Mouse (Mus musculus) limb, embryonic 13.5 days (tissue): ENCODE results near the gene Sarnp. TPM values are rescaled to one million over a fixed set of nuclear protein-coding genes. Genes with fewer than 3 reads are reported as not detected.
"Not testable (repeated sequence)": the region's sequence is repeated elsewhere in the genome, so short reads cannot be mapped to it uniquely, and the experiment has no call there.

Experiments used
- ATAC-seq: fragments of 200-750 bp; cut with Nextera tagmentation; 2 replicates; pipeline ENCODE4 v1.8.0; 2017; ENCODE audit warnings: low read depth, moderate number of reproducible peaks, moderate TSS enrichment; ENCODE audit not compliant: low FRiP score
- H3K27ac ChIP-seq: fragments of 300-500 bp; sonication (generic); 2 replicates; pipeline ENCODE4 v1.5.1; 2015; ENCODE audit warnings: inconsistent platforms, mild to moderate bottlenecking, moderate library complexity
- H3K27me3 ChIP-seq: fragments of 300-500 bp; sonication (generic); 2 replicates; pipeline ENCODE4 v1.6.1; 2015; ENCODE audit warnings: mild to moderate bottlenecking, inconsistent platforms
- H3K36me3 ChIP-seq: fragments of 300-500 bp; sonication (generic); 2 replicates; pipeline ENCODE4 v1.6.1; 2015; ENCODE audit warnings: inconsistent platforms, mild to moderate bottlenecking, moderate library complexity
- H3K4me1 ChIP-seq: fragments of 300-500 bp; sonication (generic); 2 replicates; pipeline ENCODE4 v1.6.1; 2015; ENCODE audit warnings: inconsistent platforms
- H3K4me2 ChIP-seq: fragments of 300-500 bp; sonication (generic); replicated peaks from 2 replicates; pipeline ENCODE4 v1.6.1; 2015; ENCODE audit warnings: inconsistent platforms, mild to moderate bottlenecking, moderate library complexity
- H3K4me3 ChIP-seq: fragments of 300-500 bp; sonication (generic); 2 replicates; pipeline ENCODE4 v1.5.1; 2015; ENCODE audit warnings: moderate library complexity, mild to moderate bottlenecking, inconsistent platforms
- H3K9ac ChIP-seq: fragments of 300-500 bp; sonication (generic); 2 replicates; pipeline ENCODE4 v1.6.1; 2015; ENCODE audit warnings: mild to moderate bottlenecking, inconsistent platforms
- H3K9me3 ChIP-seq: fragments of 300-500 bp; sonication (generic); 2 replicates; pipeline ENCODE4 v1.6.1; 2016; ENCODE audit warnings: inconsistent platforms
- WGBS: fragments of 180-500 bp; shearing (Covaris S2); methylation state at CpG from one replicate; pipeline ENCODE4 v1.1.7; 2015; 5-methylcytosine and 5-hydroxymethylcytosine counted together
- polyA plus RNA-seq: library from polyadenylated mRNA; unstranded; fragments of >200 nt; fragmentation: Nextera tagmentation; extraction: Ambion mirVana; gene quantifications from 2 replicates; pipeline ENCODE4 v1.2.1, GENCODE M21; 2015

Gene Sarnp
- polyA plus RNA-seq, 1 experiment from 2014 or later, result 224 TPM

DNA sequence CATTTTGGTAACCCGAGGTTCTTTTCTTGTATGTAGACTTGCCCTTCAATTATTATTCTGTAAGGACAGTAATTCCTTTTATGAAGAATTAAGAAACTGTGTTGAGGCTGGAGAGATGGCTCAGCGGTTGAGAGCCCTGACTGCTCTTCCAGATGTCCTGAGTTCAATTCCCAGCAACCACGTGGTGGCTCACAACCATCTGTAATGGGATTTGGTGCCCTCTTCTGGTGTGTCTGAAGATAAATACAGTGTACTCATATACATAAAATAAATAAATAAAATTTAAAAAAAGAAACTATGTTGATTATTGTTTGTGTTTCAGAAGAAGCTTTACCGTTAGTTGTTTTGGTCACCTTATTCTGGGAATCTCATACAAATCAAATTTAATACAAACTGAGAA lies 6.0 kb downstream of the Sarnp start:
- ATAC-seq, H3K27ac ChIP-seq, H3K9me3 ChIP-seq, H3K27me3 ChIP-seq: not testable (repeated sequence)
- Histone ChIP-seq H3K36me3 (peaks cover 39% of the 10 kb centered on the region), H3K4me2 (peak overlapping the region; percentile 85), H3K9ac (peak overlapping the region; percentile 87; the same call in 1 of the 2 replicates), H3K4me1 (peaks cover 16% of the 10 kb centered on the region), H3K4me3 (peak overlapping the region; percentile 89)
- 81% methylated on average over 4 of the region's 4 CpGs for WGBS

DNA sequence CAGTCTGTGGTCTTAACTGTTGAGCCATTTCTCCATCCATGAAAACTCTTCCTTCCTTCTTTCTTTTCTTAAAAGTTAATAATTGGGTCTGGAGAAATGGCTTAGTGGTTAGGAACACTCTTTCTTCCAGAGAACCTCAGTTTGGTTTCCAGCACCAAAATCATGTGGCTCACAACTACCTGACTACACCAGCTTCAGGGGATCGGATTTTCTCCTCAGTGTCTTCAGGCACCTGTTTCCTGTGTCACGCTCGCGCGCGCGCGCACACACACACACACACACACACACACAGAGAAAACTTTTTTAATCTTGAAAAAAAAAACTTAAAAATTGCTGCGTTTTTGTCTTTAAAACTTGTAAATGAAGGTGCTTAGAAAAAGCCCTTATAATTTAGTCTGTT lies 6.7 kb downstream of the Sarnp start:
- H3K9ac ChIP-seq, result no peak overlapping the region
- no peak overlapping the region for H3K27ac ChIP-seq
- H3K4me2 ChIP-seq, result no peak overlapping the region
- no peaks in the 10 kb centered on the region for H3K9me3 ChIP-seq
- H3K36me3 ChIP-seq, result peaks cover 33% of the 10 kb centered on the region
- ATAC-seq, result no peak
- WGBS, result 91% methylated on average over 9 of the region's 9 CpGs
- H3K27me3 ChIP-seq, result no peaks in the 10 kb centered on the region
- no peak overlapping the region for H3K4me3 ChIP-seq
- H3K4me1 ChIP-seq, result peaks cover 16% of the 10 kb centered on the region

- no peak for ATAC-seq
- H3K4me2 ChIP-seq, result no peak overlapping the region
- peaks cover 85% of the 10 kb centered on the region for H3K36me3 ChIP-seq
- no peak overlapping the region for H3K4me3 ChIP-seq
- no peak overlapping the region for H3K27ac ChIP-seq
- H3K9ac ChIP-seq, result no peak overlapping the region
- H3K27me3 ChIP-seq, result no peaks in the 10 kb centered on the region
- no peaks in the 10 kb centered on the region for H3K4me1 ChIP-seq
- H3K9me3 ChIP-seq, result no peaks in the 10 kb centered on the region
Observed at GRCm38 (mm10) chr10:128837400-128837799, 20.3 kb downstream of the Sarnp start.

- no peak for ATAC-seq
- no peak overlapping the region for H3K4me3 ChIP-seq
- no peaks in the 10 kb centered on the region for H3K9me3 ChIP-seq
- H3K9ac ChIP-seq, result no peak overlapping the region
- H3K4me2 ChIP-seq, result no peak overlapping the region
- peaks cover 78% of the 10 kb centered on the region for H3K36me3 ChIP-seq
- peaks cover under 1% of the 10 kb centered on the region; the same call in 1 of the 2 replicates for H3K4me1 ChIP-seq
- H3K27ac ChIP-seq, result no peak overlapping the region
- H3K27me3 ChIP-seq, result no peaks in the 10 kb centered on the region
Observed at GRCm38 (mm10) chr10:128839434-128839833, 22.3 kb downstream of the Sarnp start.

DNA sequence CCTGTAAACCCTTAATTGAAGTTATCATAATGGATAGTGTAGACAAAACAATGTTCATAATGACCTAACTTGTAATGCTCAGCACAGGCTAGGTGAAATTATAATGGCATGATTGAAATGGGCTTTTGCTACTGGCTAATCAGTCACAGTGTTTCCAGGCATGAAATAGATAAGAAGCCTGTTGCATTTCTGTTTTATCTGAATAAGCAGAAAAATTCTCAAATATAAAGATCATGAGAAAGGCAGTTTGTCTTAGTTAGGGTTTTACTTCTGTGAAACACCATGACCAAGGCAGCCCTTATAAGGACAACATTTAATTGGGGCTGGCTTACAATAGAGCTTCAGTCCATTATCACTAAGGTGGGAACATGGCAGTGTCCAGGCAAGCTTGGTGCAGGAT lies 23.5 kb downstream of the Sarnp start:
- Histone ChIP-seq H3K9ac (no peak overlapping the region), H3K27me3 (no peaks in the 10 kb centered on the region), H3K9me3 (no peaks in the 10 kb centered on the region), H3K27ac (no peak overlapping the region), H3K4me1 (peaks cover 11% of the 10 kb centered on the region), H3K4me2 (no peak overlapping the region), H3K4me3 (no peak overlapping the region), H3K36me3 (peaks cover 76% of the 10 kb centered on the region)
- ATAC-seq, result no peak

GRCm38 (mm10) chr10:128843260-128843659 lies 26.1 kb downstream of the Sarnp start:
- Histone ChIP-seq H3K9me3 (no peaks in the 10 kb centered on the region), H3K4me3 (no peak overlapping the region), H3K4me1 (peaks cover 14% of the 10 kb centered on the region), H3K36me3 (peaks cover 66% of the 10 kb centered on the region), H3K4me2 (no peak overlapping the region), H3K9ac (no peak overlapping the region), H3K27me3 (no peaks in the 10 kb centered on the region), H3K27ac (no peak overlapping the region)
- 92% methylated on average over 5 of the region's 5 CpGs for whole genome bisulfite sequencing
- no peak for ATAC-seq

- Histone ChIP-seq H3K9me3 (no peaks in the 10 kb centered on the region), H3K36me3 (peaks cover 65% of the 10 kb centered on the region)
- 44% methylated on average over 2 of the region's 2 CpGs for WGBS
Observed at GRCm38 (mm10) chr10:128845516-128845915, 28.4 kb downstream of the Sarnp start.

GRCm38 (mm10) chr10:128846664-128847063 lies 29.5 kb downstream of the Sarnp start:
- 95% methylated on average over 4 of the region's 4 CpGs for WGBS
- Histone ChIP-seq H3K9ac (no peak overlapping the region), H3K36me3 (peaks cover 57% of the 10 kb centered on the region), H3K27ac (no peak overlapping the region), H3K4me1 (peaks cover 14% of the 10 kb centered on the region), H3K27me3 (no peaks in the 10 kb centered on the region), H3K4me3 (no peak overlapping the region), H3K9me3 (no peaks in the 10 kb centered on the region), H3K4me2 (no peak overlapping the region)
- ATAC-seq, result no peak

More at GRCm38 (mm10) chr10:128845516-128845915, 28.4 kb downstream of the Sarnp start:
- no peak overlapping the region for H3K27ac ChIP-seq
- H3K9ac ChIP-seq, result no peak overlapping the region
- no peaks in the 10 kb centered on the region for H3K27me3 ChIP-seq
- no peak overlapping the region for H3K4me3 ChIP-seq
- 0 out of 2 replicates have a peak overlapping the region, but pooled peaks have one; percentile 7 for H3K4me2 ChIP-seq
- no peak for ATAC-seq
- peaks cover 14% of the 10 kb centered on the region for H3K4me1 ChIP-seq

DNA sequence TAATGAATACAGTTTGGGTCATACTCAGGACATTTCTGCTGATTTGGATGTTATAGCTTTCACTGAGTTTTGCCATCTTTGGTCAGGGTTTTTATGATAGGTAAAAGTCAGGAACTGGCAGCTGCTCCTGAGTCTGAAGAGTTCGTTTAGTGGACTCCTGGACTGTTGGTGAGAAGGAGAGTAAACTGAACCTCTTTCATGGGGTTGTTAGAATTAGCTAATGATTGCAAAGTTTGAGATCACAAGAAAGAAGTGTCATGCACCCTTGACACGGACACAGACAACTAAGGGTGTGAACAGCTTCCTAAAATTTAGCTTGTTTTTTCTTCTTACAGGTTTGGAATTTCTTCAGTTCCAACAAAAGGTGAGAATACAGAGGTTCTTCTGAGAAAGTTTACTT lies 31.3 kb downstream of the Sarnp start:
- Histone ChIP-seq H3K36me3 (peaks cover 47% of the 10 kb centered on the region), H3K4me3 (no peak overlapping the region), H3K4me2 (no peak overlapping the region), H3K27me3 (no peaks in the 10 kb centered on the region), H3K27ac (no peak overlapping the region), H3K4me1 (peaks cover 14% of the 10 kb centered on the region), H3K9ac (no peak overlapping the region), H3K9me3 (no peaks in the 10 kb centered on the region)
- no peak for ATAC-seq
- WGBS, result 51% methylated on average over 2 of the region's 2 CpGs

- Histone ChIP-seq H3K9ac (no peak overlapping the region), H3K4me2 (no peak overlapping the region), H3K36me3 (peaks cover 46% of the 10 kb centered on the region), H3K9me3 (no peaks in the 10 kb centered on the region), H3K27ac (no peak overlapping the region), H3K27me3 (no peaks in the 10 kb centered on the region), H3K4me1 (peaks cover 4% of the 10 kb centered on the region), H3K4me3 (no peak overlapping the region)
- ATAC-seq, result no peak
- WGBS, result 60% methylated on average over 3 of the region's 3 CpGs
Observed at GRCm38 (mm10) chr10:128850339-128850738, 33.2 kb downstream of the Sarnp start.

- no peaks in the 10 kb centered on the region for H3K4me1 ChIP-seq
- no peak overlapping the region for H3K4me3 ChIP-seq
- peaks cover 56% of the 10 kb centered on the region for H3K36me3 ChIP-seq
- no peak overlapping the region for H3K9ac ChIP-seq
- no peak overlapping the region for H3K27ac ChIP-seq
- no peak overlapping the region for H3K4me2 ChIP-seq
- H3K27me3 ChIP-seq, result no peaks in the 10 kb centered on the region
- ATAC-seq, result no peak
- H3K9me3 ChIP-seq, result no peaks in the 10 kb centered on the region
Observed at GRCm38 (mm10) chr10:128861176-128861575, 44.0 kb downstream of the Sarnp start.

- no peaks in the 10 kb centered on the region for H3K9me3 ChIP-seq
- WGBS, result 80% methylated on average over 3 of the region's 3 CpGs
- H3K4me3 ChIP-seq, result no peak overlapping the region
- no peak overlapping the region for H3K9ac ChIP-seq
- peaks cover 50% of the 10 kb centered on the region for H3K36me3 ChIP-seq
- H3K27ac ChIP-seq, result no peak overlapping the region
- H3K4me1 ChIP-seq, result no peaks in the 10 kb centered on the region
- no peak overlapping the region for H3K4me2 ChIP-seq
- no peaks in the 10 kb centered on the region for H3K27me3 ChIP-seq
- ATAC-seq, result no peak
Observed at GRCm38 (mm10) chr10:128866042-128866441, 48.9 kb downstream of the Sarnp start.

DNA sequence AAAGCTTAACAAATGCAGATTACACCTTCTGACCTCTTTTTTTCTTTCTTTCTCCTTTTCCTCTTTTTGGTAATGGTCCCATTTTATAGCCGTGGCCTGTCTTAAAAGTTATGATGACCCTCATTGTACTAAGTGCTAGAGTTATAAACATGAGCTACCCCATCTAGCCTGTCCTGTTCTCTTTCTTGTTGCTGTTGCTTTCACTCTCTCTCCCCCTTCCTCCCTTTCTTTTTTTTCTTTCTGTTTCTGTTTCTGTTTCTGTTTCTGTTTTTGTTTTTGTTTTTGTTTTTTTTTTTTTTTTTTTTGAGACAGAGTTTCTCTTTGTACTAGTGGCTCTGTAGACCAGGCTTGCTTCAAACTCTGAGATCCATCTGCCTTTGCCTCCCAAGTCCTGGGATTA lies 49.4 kb downstream of the Sarnp start:
- WGBS, result 85% methylated on average over 1 of the region's 1 CpGs
- Histone ChIP-seq H3K9me3 (no peaks in the 10 kb centered on the region), H3K4me1 (no peaks in the 10 kb centered on the region), H3K9ac (no peak overlapping the region), H3K4me3 (no peak overlapping the region), H3K27me3 (no peaks in the 10 kb centered on the region), H3K36me3 (peaks cover 51% of the 10 kb centered on the region), H3K4me2 (no peak overlapping the region), H3K27ac (no peak overlapping the region)
- ATAC-seq, result no peak
